ENCODE assay signal across 18 mouse cellular contexts in genomic region chr11:54499838-54500237, GRCm38 (mm10).
"Had no signal": no experiment of that assay in that cellular context is flagged by ENCODE, and none has a peak within 500 bp of the region (broad histone marks: within the 10 kb centered on the region; RNA-seq: fewer than 3 reads in every experiment).

No protein-coding gene starts in this region.

- H3K4me2 ChIP-seq: liver, embryonic 12.5 days; lung, embryonic 14.5 days; midbrain, embryonic 12.5 days; neural tube, embryonic 12.5 days; stomach, embryonic 15.5 days had no signal

- H3K9ac ChIP-seq: liver, embryonic 12.5 days; liver, embryonic 14.5 days; lung, embryonic 14.5 days; midbrain, embryonic 12.5 days; neural tube, embryonic 12.5 days; stomach, embryonic 15.5 days had no signal

- H3K9me3 ChIP-seq: liver, embryonic 12.5 days; midbrain, embryonic 10.5 days; midbrain, embryonic 12.5 days; neural tube, embryonic 12.5 days; stomach, embryonic 15.5 days had no signal

- H3K27me3 ChIP-seq: liver, embryonic 12.5 days; midbrain, embryonic 12.5 days; neural tube, embryonic 12.5 days; stomach, embryonic 15.5 days had no signal

- H3K4me1 ChIP-seq: liver, embryonic 12.5 days; midbrain, embryonic 10.5 days; midbrain, embryonic 12.5 days; neural tube, embryonic 12.5 days; stomach, embryonic 15.5 days had no signal

- H3K27ac ChIP-seq: liver, embryonic 12.5 days; liver, embryonic 14.5 days; midbrain, embryonic 10.5 days; midbrain, embryonic 12.5 days; neural tube, embryonic 12.5 days; stomach, embryonic 15.5 days; stomach, postnatal 0 days had no signal

- DNase-seq: lung, adult 18-20 months; lung, embryonic 14.5 days; lung, postnatal 14 days; lung, postnatal 4 days; midbrain, embryonic 14.5 days; right cerebral cortex, postnatal 14 days; thymus, adult 2 months; thymus, postnatal 25 days; thymus, postnatal 4 days had no signal

- ATAC-seq: liver, embryonic 12.5 days; midbrain, embryonic 16.5 days had no signal

- H3K4me3 ChIP-seq: liver, embryonic 12.5 days; midbrain, embryonic 10.5 days; midbrain, embryonic 12.5 days; myocyte; neural tube, embryonic 12.5 days; stomach, embryonic 15.5 days had no signal
